Mouse (Mus musculus) heart, embryonic 15.5 days (tissue): ENCODE results near the gene Dapp1. TPM values are rescaled to one million over a fixed set of nuclear protein-coding genes. Genes with fewer than 3 reads are reported as not detected.

Experiments
- ATAC-seq: fragments of 200-750 bp; cut with Nextera tagmentation; replicated peaks from 2 replicates; pipeline ENCODE4 v1.8.0; 2017; ENCODE audit warnings: low read depth, moderate TSS enrichment; ENCODE audit not compliant: insufficient number of reproducible peaks, insufficient read depth, low FRiP score
- H3K27ac ChIP-seq: fragments of 300-500 bp; sonication (generic); 2 replicates; pipeline ENCODE4 v1.5.1; 2015; ENCODE audit warnings: mild to moderate bottlenecking, inconsistent platforms
- H3K27me3 ChIP-seq: fragments of 300-500 bp; sonication (generic); 2 replicates; pipeline ENCODE4 v1.6.1; 2015; ENCODE audit warnings: inconsistent platforms
- H3K36me3 ChIP-seq: fragments of 300-500 bp; sonication (generic); 2 replicates; pipeline ENCODE4 v1.6.1; 2015; ENCODE audit warnings: mild to moderate bottlenecking, inconsistent platforms
- H3K4me1 ChIP-seq: fragments of 300-500 bp; sonication (generic); replicated peaks from 2 replicates; pipeline ENCODE4 v1.6.1; 2015; ENCODE audit warnings: inconsistent platforms
- H3K4me2 ChIP-seq: fragments of 300-500 bp; sonication (generic); 2 replicates; pipeline ENCODE4 v1.6.1; 2015; ENCODE audit warnings: inconsistent platforms, mild to moderate bottlenecking, moderate library complexity
- H3K4me3 ChIP-seq: fragments of 300-500 bp; sonication (generic); 2 replicates; pipeline ENCODE4 v1.5.1; 2015; ENCODE audit warnings: mild to moderate bottlenecking, inconsistent platforms
- H3K9ac ChIP-seq: fragments of 300-500 bp; sonication (generic); 2 replicates; pipeline ENCODE4 v1.6.1; 2015; ENCODE audit warnings: mild to moderate bottlenecking, inconsistent platforms
- H3K9me3 ChIP-seq: fragments of 300-500 bp; sonication (generic); replicated peaks from 2 replicates; pipeline ENCODE4 v1.6.1; 2016; ENCODE audit warnings: inconsistent platforms
- WGBS: fragments of 180-500 bp; shearing (Covaris S2); methylation state at CpG from one replicate; pipeline ENCODE4 v1.1.7; 2015; ENCODE audit warnings: mixed read lengths; 5-methylcytosine and 5-hydroxymethylcytosine counted together
- polyA plus RNA-seq: library from polyadenylated mRNA; unstranded; fragments of >200 nt; fragmentation: Nextera tagmentation; extraction: Ambion mirVana; gene quantifications from 2 replicates; pipeline ENCODE4 v1.2.1, GENCODE M21; 2015

Gene Dapp1
- polyA plus RNA-seq, 1 experiment from 2014 or later = 18.4 TPM

DNA sequence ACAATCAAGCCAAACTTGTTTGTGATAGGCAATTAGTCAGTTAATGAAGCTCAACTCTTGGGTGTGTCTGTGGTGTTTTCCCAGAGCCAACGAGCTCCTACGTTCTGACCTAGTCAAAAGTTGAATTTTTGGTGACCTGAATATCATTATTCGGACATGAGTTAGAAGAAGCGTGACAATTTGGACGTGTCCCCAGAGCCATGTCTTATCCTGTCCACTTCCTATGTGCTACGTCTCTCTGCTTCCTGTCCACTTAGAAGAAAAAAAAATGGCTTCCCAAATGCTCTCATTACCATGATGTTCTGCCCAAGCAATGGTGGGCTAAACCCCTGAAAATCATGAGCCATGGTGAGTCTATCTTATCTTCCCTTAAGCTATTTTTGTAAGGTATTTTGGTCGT, 21.9 kb upstream of the Dapp1 start:
- Histone ChIP-seq H3K27me3 (no peaks in the 10 kb centered on the region), H3K36me3 (no peaks in the 10 kb centered on the region), H3K27ac (no peak overlapping the region), H3K4me1 (peaks cover 54% of the 10 kb centered on the region), H3K4me3 (no peak overlapping the region), H3K9ac (no peak overlapping the region), H3K9me3 (no peaks in the 10 kb centered on the region), H3K4me2 (no peak overlapping the region)
- WGBS = 73% methylated on average over 7 of the region's 7 CpGs
- no peak for ATAC-seq

DNA sequence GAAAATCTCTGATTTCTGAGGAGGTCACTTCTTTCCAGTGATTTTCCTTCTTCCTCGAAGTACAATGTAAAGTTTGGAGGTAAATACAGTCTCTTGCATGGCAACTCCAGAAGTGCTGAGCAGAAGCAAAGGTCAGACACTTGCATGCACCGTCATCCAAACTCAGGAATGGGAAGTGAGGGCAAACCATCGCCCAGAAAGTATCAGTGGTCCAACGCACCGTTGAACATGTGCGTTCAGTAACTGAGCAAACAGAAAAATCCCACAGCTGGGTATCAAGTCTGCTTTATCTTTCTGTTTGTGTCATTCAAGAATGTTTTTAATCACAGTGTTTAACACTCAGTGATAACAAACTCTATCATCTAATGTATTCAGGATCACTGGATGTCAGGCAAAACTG, 21.2 kb upstream of the Dapp1 start:
- H3K4me2 ChIP-seq = no peak overlapping the region
- peaks cover 51% of the 10 kb centered on the region for H3K4me1 ChIP-seq
- no peak for ATAC-seq
- 57% methylated on average over 6 of the region's 6 CpGs for WGBS
- no peak overlapping the region for H3K9ac ChIP-seq
- no peaks in the 10 kb centered on the region for H3K27me3 ChIP-seq
- H3K36me3 ChIP-seq = no peaks in the 10 kb centered on the region
- H3K4me3 ChIP-seq = no peak overlapping the region
- H3K9me3 ChIP-seq = no peaks in the 10 kb centered on the region
- no peak overlapping the region for H3K27ac ChIP-seq

DNA sequence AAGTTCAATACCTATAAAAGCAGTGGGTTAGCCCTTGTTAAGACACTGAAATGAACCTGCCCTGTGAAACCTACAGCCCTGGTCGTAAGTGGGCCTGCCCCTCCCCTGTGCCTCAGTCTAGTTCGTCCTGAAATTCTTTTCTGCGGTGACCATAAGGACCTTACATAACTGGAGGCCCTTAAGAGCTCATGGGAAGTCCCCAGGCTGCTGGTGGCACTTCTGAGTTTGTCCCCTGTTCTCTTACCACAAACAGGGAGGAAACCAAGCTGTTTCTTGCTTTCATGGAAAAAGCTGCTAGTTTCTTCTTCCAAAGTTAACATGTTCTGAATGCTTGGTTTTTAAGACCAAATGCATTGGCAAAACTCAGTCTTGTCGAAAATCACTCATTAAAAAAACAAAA, 20.5 kb upstream of the Dapp1 start:
- H3K27me3 ChIP-seq = no peaks in the 10 kb centered on the region
- H3K9me3 ChIP-seq = no peaks in the 10 kb centered on the region
- peaks cover 55% of the 10 kb centered on the region for H3K4me1 ChIP-seq
- peak overlapping the region; percentile 56 for H3K4me2 ChIP-seq
- H3K4me3 ChIP-seq = peak overlapping the region; percentile 38
- peak overlapping the region; percentile 49; the same call in 1 of the 2 replicates for H3K9ac ChIP-seq
- H3K36me3 ChIP-seq = no peaks in the 10 kb centered on the region
- H3K27ac ChIP-seq = peak overlapping the region; percentile 86
- 53% methylated on average over 4 of the region's 4 CpGs for WGBS
- no peak for ATAC-seq

DNA sequence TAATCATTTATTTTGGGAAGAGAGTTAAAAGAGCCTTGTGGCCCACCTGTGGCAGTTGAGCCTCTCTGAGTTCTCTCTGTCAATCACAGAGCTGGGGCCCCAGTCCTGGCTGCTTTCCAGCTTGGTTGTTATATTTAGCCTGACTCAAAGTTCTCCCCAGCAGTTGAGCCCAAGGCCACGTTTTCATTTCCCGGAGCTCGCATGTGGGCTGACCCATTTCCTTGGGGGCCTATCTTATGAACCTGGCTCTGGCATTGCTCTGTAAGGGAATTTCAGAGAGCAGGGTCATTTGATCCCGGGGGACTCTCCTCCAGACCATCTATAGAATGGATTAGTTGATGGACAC, 19.4 kb upstream of the Dapp1 start:
- Histone ChIP-seq H3K9ac (peak overlapping the region; percentile 49; the same call in 1 of the 2 replicates), H3K4me1 (peaks cover 58% of the 10 kb centered on the region), H3K9me3 (no peaks in the 10 kb centered on the region), H3K27me3 (no peaks in the 10 kb centered on the region), H3K4me2 (peak overlapping the region; percentile 56), H3K36me3 (no peaks in the 10 kb centered on the region), H3K27ac (peak overlapping the region; percentile 86), H3K4me3 (peak overlapping the region; percentile 38)
- peak; percentile 76 for ATAC-seq
- WGBS = 16% methylated on average over 4 of the region's 4 CpGs

DNA sequence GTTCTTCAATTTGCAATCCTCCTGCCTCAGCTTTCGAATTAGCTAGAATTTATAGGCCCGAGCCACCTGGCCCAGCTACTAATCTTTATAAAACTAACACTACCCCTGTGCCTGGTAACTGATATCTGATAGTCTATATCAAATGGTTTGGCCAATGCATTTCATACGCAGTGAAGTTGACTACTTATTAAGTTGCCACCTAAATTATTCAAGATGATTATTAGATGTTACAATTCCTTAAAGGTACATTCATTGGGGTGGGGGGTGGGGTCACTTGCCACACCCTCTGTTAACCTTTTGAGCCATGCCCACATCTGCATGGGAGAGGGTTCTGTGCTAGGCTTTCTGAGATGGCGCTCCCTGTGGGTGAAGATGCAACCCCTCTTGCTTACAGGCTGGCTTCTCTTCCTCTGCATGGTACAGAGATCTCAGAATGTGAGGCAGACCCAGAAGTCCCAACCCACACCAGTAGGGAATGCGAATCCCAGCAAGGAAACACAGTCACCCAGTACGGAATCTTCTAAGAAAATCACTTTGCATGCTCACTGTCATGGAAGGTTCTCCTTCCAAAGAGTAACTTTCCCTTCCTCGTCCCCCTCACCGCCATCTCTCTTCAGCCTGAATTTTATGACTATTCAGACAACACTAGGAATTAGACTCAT, 18.8 kb upstream of the Dapp1 start:
- H3K4me1 ChIP-seq = peaks cover 58% of the 10 kb centered on the region
- WGBS = 82% methylated on average over 8 of the region's 8 CpGs

GRCm38 (mm10) chr3:137999224-137999790, 18.0 kb upstream of the Dapp1 start:
- Histone ChIP-seq H3K27ac (peak overlapping the region; percentile 86), H3K9me3 (no peaks in the 10 kb centered on the region), H3K4me2 (no peak overlapping the region), H3K4me1 (peaks cover 59% of the 10 kb centered on the region), H3K4me3 (no peak overlapping the region), H3K36me3 (no peaks in the 10 kb centered on the region), H3K27me3 (no peaks in the 10 kb centered on the region), H3K9ac (no peak overlapping the region)
- 81% methylated on average over 9 of the region's 9 CpGs for WGBS
- ATAC-seq = no peak

More for the DNA sequence above, 18.8 kb upstream of the Dapp1 start:
- ATAC-seq = no peak
- Histone ChIP-seq H3K27ac (peak overlapping the region; percentile 86), H3K4me2 (no peak overlapping the region), H3K9ac (no peak overlapping the region), H3K9me3 (no peaks in the 10 kb centered on the region), H3K4me3 (no peak overlapping the region), H3K27me3 (no peaks in the 10 kb centered on the region), H3K36me3 (no peaks in the 10 kb centered on the region)

- Histone ChIP-seq H3K36me3 (no peaks in the 10 kb centered on the region), H3K9ac (no peak overlapping the region), H3K4me2 (no peak overlapping the region), H3K4me3 (no peak overlapping the region), H3K9me3 (no peaks in the 10 kb centered on the region), H3K27me3 (no peaks in the 10 kb centered on the region), H3K4me1 (peaks cover 60% of the 10 kb centered on the region), H3K27ac (peak overlapping the region; percentile 86)
- 54% methylated on average over 14 of the region's 14 CpGs for WGBS
- no peak for ATAC-seq
These were observed 17.3 kb upstream of the Dapp1 start for GRCm38 (mm10) chr3:137998491-137999223.

- no peak overlapping the region for H3K9ac ChIP-seq
- no peak for ATAC-seq
- no peaks in the 10 kb centered on the region for H3K36me3 ChIP-seq
- no peaks in the 10 kb centered on the region for H3K27me3 ChIP-seq
- H3K4me3 ChIP-seq = no peak overlapping the region
- peaks cover 45% of the 10 kb centered on the region for H3K4me1 ChIP-seq
- H3K27ac ChIP-seq = no peak overlapping the region
- H3K9me3 ChIP-seq = no peaks in the 10 kb centered on the region
- no peak overlapping the region for H3K4me2 ChIP-seq
- 88% methylated on average over 7 of the region's 7 CpGs for WGBS
These were observed 14.1 kb upstream of the Dapp1 start for GRCm38 (mm10) chr3:137995486-137995885.

GRCm38 (mm10) chr3:137994196-137994595, 12.9 kb upstream of the Dapp1 start:
- 70% methylated on average over 2 of the region's 2 CpGs for WGBS
- peak overlapping the region; percentile 6; the same call in 1 of the 2 replicates for H3K27ac ChIP-seq
- ATAC-seq = no peak

DNA sequence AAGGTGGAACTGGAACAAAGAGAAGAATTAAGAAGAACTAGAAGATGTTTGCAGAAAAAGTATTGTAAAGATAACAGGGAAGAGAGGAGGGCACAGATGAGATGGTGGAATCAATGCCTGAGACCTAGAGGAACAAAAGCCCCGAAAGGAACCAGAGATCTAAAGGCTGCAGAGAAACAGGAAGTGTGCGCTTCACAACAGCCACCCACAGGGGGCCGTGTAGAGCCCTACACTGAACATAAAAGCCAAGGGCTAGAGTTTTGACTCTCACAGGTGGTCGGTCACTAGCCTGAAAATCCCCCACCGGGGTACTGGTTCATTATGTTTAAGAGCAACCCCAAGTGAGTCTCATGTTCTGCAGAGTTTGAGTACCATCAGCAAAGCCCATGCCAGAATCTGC, 11.0 kb upstream of the Dapp1 start:
- 71% methylated on average over 5 of the region's 5 CpGs for WGBS
- Histone ChIP-seq H3K36me3 (no peaks in the 10 kb centered on the region), H3K4me1 (peaks cover 20% of the 10 kb centered on the region), H3K9me3 (no peaks in the 10 kb centered on the region), H3K4me2 (no peak overlapping the region), H3K9ac (no peak overlapping the region), H3K4me3 (no peak overlapping the region), H3K27ac (no peak overlapping the region), H3K27me3 (no peaks in the 10 kb centered on the region)
- no peak for ATAC-seq

More at GRCm38 (mm10) chr3:137994196-137994595, 12.9 kb upstream of the Dapp1 start:
- Histone ChIP-seq H3K36me3 (no peaks in the 10 kb centered on the region), H3K9ac (no peak overlapping the region), H3K4me1 (peaks cover 33% of the 10 kb centered on the region), H3K4me2 (no peak overlapping the region), H3K27me3 (no peaks in the 10 kb centered on the region), H3K4me3 (no peak overlapping the region), H3K9me3 (no peaks in the 10 kb centered on the region)

- Histone ChIP-seq H3K4me1 (peaks cover 11% of the 10 kb centered on the region), H3K36me3 (no peaks in the 10 kb centered on the region), H3K9me3 (no peaks in the 10 kb centered on the region), H3K27ac (no peak overlapping the region), H3K27me3 (no peaks in the 10 kb centered on the region), H3K9ac (no peak overlapping the region), H3K4me3 (no peak overlapping the region), H3K4me2 (no peak overlapping the region)
- 10% methylated on average over 11 of the region's 11 CpGs for WGBS
- ATAC-seq = peak; percentile 85
These were observed 9.8 kb upstream of the Dapp1 start for GRCm38 (mm10) chr3:137991183-137991582.
